Mouse (Mus musculus): ENCODE data around the gene Map3k14.

Map3k14 gene

GRCm38 (mm10) chr11:103271979-103272378 lies 4.7 kb upstream of the Map3k14 start:
- DNase-seq (ENCODE audit: low read depth), result no peak

GRCm38 (mm10) chr11:103269426-103269825 lies 2.2 kb upstream of the Map3k14 start:
- no peak for DNase-seq (ENCODE audit: low read depth)

- DNase-seq (ENCODE audit: low read depth), result no peak
Measured at GRCm38 (mm10) chr11:103268905-103269304, 1.6 kb upstream of the Map3k14 start.

- no peak for DNase-seq (ENCODE audit: low read depth)
Measured at GRCm38 (mm10) chr11:103268350-103268749, 1.1 kb upstream of the Map3k14 start.

GRCm38 (mm10) chr11:103266729-103267345 lies 435 bp downstream of the Map3k14 start:
- no peak for DNase-seq (ENCODE audit: low read depth)

GRCm38 (mm10) chr11:103265856-103266255 lies 1.4 kb downstream of the Map3k14 start:
- DNase-seq (ENCODE audit: low read depth), result no peak

- DNase-seq (ENCODE audit: low read depth), result no peak
Measured at GRCm38 (mm10) chr11:103265211-103265610, 2.1 kb downstream of the Map3k14 start.

GRCm38 (mm10) chr11:103264427-103265005 lies 2.8 kb downstream of the Map3k14 start:
- no peak for DNase-seq (ENCODE audit: low read depth)

- no peak for DNase-seq (ENCODE audit: low read depth)
Measured at GRCm38 (mm10) chr11:103263551-103263950, 3.7 kb downstream of the Map3k14 start.

GRCm38 (mm10) chr11:103262412-103263267 lies 4.6 kb downstream of the Map3k14 start:
- no peak for DNase-seq (ENCODE audit: low read depth)

- DNase-seq (ENCODE audit: low read depth), result no peak
Measured at GRCm38 (mm10) chr11:103261671-103262411, 5.4 kb downstream of the Map3k14 start.

GRCm38 (mm10) chr11:103260515-103261192 lies 6.6 kb downstream of the Map3k14 start:
- DNase-seq (ENCODE audit: low read depth), result no peak

- no peak for DNase-seq (ENCODE audit: low read depth)
Measured at GRCm38 (mm10) chr11:103260034-103260433, 7.2 kb downstream of the Map3k14 start.

GRCm38 (mm10) chr11:103257938-103258481 lies 9.3 kb downstream of the Map3k14 start:
- DNase-seq (ENCODE audit: low read depth), result no peak

- no peak for DNase-seq (ENCODE audit: low read depth)
Measured at GRCm38 (mm10) chr11:103253605-103254004, 13.7 kb downstream of the Map3k14 start.

GRCm38 (mm10) chr11:103252380-103252779 lies 14.9 kb downstream of the Map3k14 start:
- DNase-seq (ENCODE audit: low read depth), result no peak

- DNase-seq (ENCODE audit: low read depth), result no peak
Measured at GRCm38 (mm10) chr11:103250324-103250723, 16.9 kb downstream of the Map3k14 start.

GRCm38 (mm10) chr11:103249509-103249908 lies 17.8 kb downstream of the Map3k14 start:
- no peak for DNase-seq (ENCODE audit: low read depth)

GRCm38 (mm10) chr11:103248837-103249236 lies 18.4 kb downstream of the Map3k14 start:
- no peak for DNase-seq (ENCODE audit: low read depth)

- DNase-seq (ENCODE audit: low read depth), result no peak
Measured at GRCm38 (mm10) chr11:103247504-103248177, 19.6 kb downstream of the Map3k14 start.
